Mouse (Mus musculus) left cerebral cortex, postnatal 25 days (tissue): ENCODE results near the gene Sypl2. TPM values are rescaled to one million over a fixed set of nuclear protein-coding genes. Genes with fewer than 3 reads are reported as not detected.

Experiments
- DNase-seq, 2 experiments: peaks; one replicate each; pipeline ENCODE4 v3.0.0; 2022; ENCODE audit warnings: low spot score in 2 of 2, mixed read lengths in 1 of 2
- intact Hi-C: fragments of 180-260 bp; cut with DNase I; formaldehyde crosslinking; loops from one replicate; pipeline ENCODE4 v1.15.1; 2025
- total RNA-seq, 2 experiments: library from RNA; stranded (reverse); gene quantifications; 2 replicates each; pipeline ENCODE4 v1.2.3; 2021

Sypl2 gene
- total RNA-seq, 2 experiments from 2014 or later, result 1.3 to 1.9 TPM

GRCm38 (mm10) chr3:108186098-108187047, 40.1 kb downstream of the Sypl2 start, which contains the start of gene Amigo1:
TSS of gene Amigo1 (plus strand) at chr3:108186335.
- DNase-seq, result peak in 1 of 2 experiments; percentile 64
- intact Hi-C loops, result no loop called here

GRCm38 (mm10) chr3:108185460-108186097, 40.9 kb downstream of the Sypl2 start:
- intact Hi-C loops, result no loop called here

GRCm38 (mm10) chr3:108184742-108185141, 41.7 kb downstream of the Sypl2 start:
- intact Hi-C loops, result no loop called here
- DNase-seq, result no peak

More at GRCm38 (mm10) chr3:108185460-108186097, 40.9 kb downstream of the Sypl2 start:
- DNase-seq, result no peak

GRCm38 (mm10) chr3:108180514-108180913, 45.9 kb downstream of the Sypl2 start:
- DNase-seq, result no peak
- intact Hi-C loops, result no loop called here

- DNase-seq, result no peak
- intact Hi-C loops, result no loop called here
Measured at GRCm38 (mm10) chr3:108178756-108179715, 47.4 kb downstream of the Sypl2 start.

GRCm38 (mm10) chr3:108174672-108175531, 51.5 kb downstream of the Sypl2 start:
- intact Hi-C loops, result no loop called here
- DNase-seq, result peak; percentile 70 to 91

- intact Hi-C loops, result no loop called here
- no peak for DNase-seq
Measured at GRCm38 (mm10) chr3:108169199-108169598, 57.2 kb downstream of the Sypl2 start.

- intact Hi-C loops, result no loop called here
- no peak for DNase-seq
Measured at GRCm38 (mm10) chr3:108167499-108167898, 58.9 kb downstream of the Sypl2 start.

GRCm38 (mm10) chr3:108166486-108167211, 59.8 kb downstream of the Sypl2 start:
- intact Hi-C loops, result no loop called here

GRCm38 (mm10) chr3:108165532-108166315, 60.7 kb downstream of the Sypl2 start:
- intact Hi-C loops, result loop anchor here (2.0 kb wide), 1 partner anchor 39 kb away; no protein-coding TSS in a partner anchor
- no peak for DNase-seq

More at GRCm38 (mm10) chr3:108166486-108167211, 59.8 kb downstream of the Sypl2 start:
- DNase-seq, result peak in 1 of 2 experiments; percentile 70

GRCm38 (mm10) chr3:108164807-108165206, 61.6 kb downstream of the Sypl2 start:
- intact Hi-C loops, result loop anchor here (2.0 to 5.0 kb wide), 3 partner anchors 40 to 107 kb away; partner anchors contain the start of gene Psma5
- DNase-seq, result peak; percentile 85 to 93

- DNase-seq, result no peak
- intact Hi-C loops, result loop anchor here (2.0 to 5.0 kb wide), 3 partner anchors 41 to 108 kb away; partner anchors contain the start of gene Psma5
Measured at GRCm38 (mm10) chr3:108164091-108164490, 62.4 kb downstream of the Sypl2 start.

Other genes with a start within 250 kb of the Sypl2 start
- 1 to 10 TPM; 3.1 to 4.3 TPM for gene Gstm2, start 240.2 kb downstream of the Sypl2 start, total RNA-seq
- gene Gstm1, start 208.7 kb downstream of the Sypl2 start, total RNA-seq, result 100 to 1,000 TPM; 225 to 239 TPM
- 10 to 100 TPM in 1 of 2 experiments, 1 to 10 TPM in 1; 9.1 to 10.7 TPM for gene Gstm4, start 181.8 kb downstream of the Sypl2 start, total RNA-seq
- gene Ampd2, start 140.0 kb downstream of the Sypl2 start, total RNA-seq, result 10 to 100 TPM; 48.1 to 50.3 TPM
- not detected for gene Gnat2, start 133.9 kb downstream of the Sypl2 start, total RNA-seq
- gene Gnai3, start 80.5 kb downstream of the Sypl2 start, total RNA-seq, result 10 to 100 TPM; 25.6 to 27.7 TPM
- gene Gpr61, start 71.8 kb downstream of the Sypl2 start, total RNA-seq, result 10 to 100 TPM; 18.1 to 19.4 TPM
- gene Amigo1, start 40.3 kb downstream of the Sypl2 start, total RNA-seq, result 10 to 100 TPM; 68.7 to 72.9 TPM
- 10 to 100 TPM; 17.4 to 17.9 TPM for gene Cyb561d1, start 25.4 kb downstream of the Sypl2 start, total RNA-seq
- gene Atxn7l2, start 15.7 kb downstream of the Sypl2 start, total RNA-seq, result 10 to 100 TPM; 24.0 to 24.2 TPM
- 10 to 100 TPM; 73.8 to 88.5 TPM for gene Psma5, start 30.3 kb upstream of the Sypl2 start, total RNA-seq
- 100 to 1,000 TPM; 293 to 302 TPM for gene Sort1, start 57.4 kb upstream of the Sypl2 start, total RNA-seq
- under 1 TPM; 0.25 to 0.85 TPM for gene Mybphl, start 138.3 kb upstream of the Sypl2 start, total RNA-seq
- 10 to 100 TPM; 12.9 to 18.6 TPM for gene Psrc1, start 157.2 kb upstream of the Sypl2 start, total RNA-seq
- gene Celsr2, start 188.9 kb upstream of the Sypl2 start, total RNA-seq, result 100 to 1,000 TPM; 160 to 168 TPM
- gene Sars, start 218.6 kb upstream of the Sypl2 start, total RNA-seq, result 100 to 1,000 TPM; 207 to 212 TPM